Mouse (Mus musculus) gastrocnemius, postnatal 14 days (tissue): Measurements from ENCODE around the gene Akap1. TPM values are rescaled to one million over a fixed set of nuclear protein-coding genes. Genes with fewer than 3 reads are reported as not detected.
A peak's percentile ranks its signal among the peaks of the same experiment; 100 is the strongest.
"Not testable (repeated sequence)": the region's sequence is repeated elsewhere in the genome, so short reads cannot be mapped to it uniquely, and the experiment has no call there.

Source experiments
- DNase-seq: peaks from one replicate; pipeline ENCODE4 v3.0.0; 2021; ENCODE audit warnings: mixed read lengths
- intact Hi-C: fragments of 180-260 bp; cut with DNase I; formaldehyde crosslinking; loops from one replicate; pipeline ENCODE4 v1.15.1; 2025; ENCODE audit warnings: low total_unique reads
- long read RNA-seq, 2 experiments: library from polyadenylated mRNA; stranded (forward); transcript quantifications; one replicate each; pipeline ENCODE4 v2.0.0; 2021
- total RNA-seq, 2 experiments: library from RNA; stranded (reverse); gene quantifications; 2 replicates each; pipeline ENCODE4 v1.2.3; 2021

Gene Akap1
- 10 to 100 TPM; 57.4 to 62.0 TPM for total RNA-seq
- long read RNA-seq, experiment 1, transcript Akap1-201 (11 exons, 3,758 nt) = major isoform, 61 of 85 reads
- long read RNA-seq, experiment 1, partial matches to known transcripts = 11 of 85 reads
- long read RNA-seq, experiment 1, other reads (novel, unspliced or antisense) = 12 of 85 reads
- long read RNA-seq, experiment 2, transcript Akap1-201 (11 exons, 3,758 nt) = major isoform, 82 of 107 reads
- long read RNA-seq, experiment 2, partial matches to known transcripts = 13 of 107 reads
- long read RNA-seq, experiment 2, other reads (novel, unspliced or antisense) = 12 of 107 reads

GRCm38 (mm10) chr11:88864458-88865197, at the start of gene Akap1:
Gene Akap1, minus strand, starts transcription at chr11:88864586.
- intact Hi-C loops = no loop called here

GRCm38 (mm10) chr11:88909388-88910036, 45.1 kb upstream of the Akap1 start:
- intact Hi-C loops = no loop called here
- DNase-seq = peak; percentile 36

More at GRCm38 (mm10) chr11:88864458-88865197, at the start of gene Akap1:
- peak; percentile 98 for DNase-seq

- DNase-seq = peak; percentile 63
- intact Hi-C loops = no loop called here
These were observed 44.3 kb upstream of the Akap1 start for GRCm38 (mm10) chr11:88908557-88909211.

GRCm38 (mm10) chr11:88907886-88908285, 43.5 kb upstream of the Akap1 start:
- DNase-seq = no peak
- intact Hi-C loops = no loop called here

GRCm38 (mm10) chr11:88905621-88906020, 41.2 kb upstream of the Akap1 start:
- intact Hi-C loops = no loop called here

GRCm38 (mm10) chr11:88904080-88904479, 39.7 kb upstream of the Akap1 start:
- intact Hi-C loops = no loop called here
- no peak for DNase-seq

More at GRCm38 (mm10) chr11:88905621-88906020, 41.2 kb upstream of the Akap1 start:
- no peak for DNase-seq

GRCm38 (mm10) chr11:88902762-88903161, 38.4 kb upstream of the Akap1 start:
- DNase-seq = peak; percentile 27
- intact Hi-C loops = no loop called here

GRCm38 (mm10) chr11:88901341-88901802, 37.0 kb upstream of the Akap1 start:
- peak; percentile 20 for DNase-seq
- intact Hi-C loops = no loop called here

GRCm38 (mm10) chr11:88899561-88899960, 35.2 kb upstream of the Akap1 start:
- intact Hi-C loops = no loop called here
- no peak for DNase-seq

- DNase-seq = no peak
- intact Hi-C loops = no loop called here
These were observed 34.0 kb upstream of the Akap1 start for GRCm38 (mm10) chr11:88898380-88898763.

- DNase-seq = peak; percentile 45
- intact Hi-C loops = no loop called here
These were observed 33.4 kb upstream of the Akap1 start for GRCm38 (mm10) chr11:88897624-88898379.

GRCm38 (mm10) chr11:88895800-88896232, 31.4 kb upstream of the Akap1 start:
- intact Hi-C loops, DNase-seq: not testable (repeated sequence)

GRCm38 (mm10) chr11:88895235-88895634, 30.8 kb upstream of the Akap1 start:
- intact Hi-C loops = not testable (repeated sequence)
- DNase-seq = peak; percentile 23

GRCm38 (mm10) chr11:88894279-88894678, 29.9 kb upstream of the Akap1 start:
- DNase-seq, intact Hi-C loops: not testable (repeated sequence)

- DNase-seq, intact Hi-C loops: not testable (repeated sequence)
These were observed 29.1 kb upstream of the Akap1 start for GRCm38 (mm10) chr11:88893501-88893900.

GRCm38 (mm10) chr11:88892789-88893188, 28.4 kb upstream of the Akap1 start:
- DNase-seq, intact Hi-C loops: not testable (repeated sequence)

GRCm38 (mm10) chr11:88891921-88892561, 27.7 kb upstream of the Akap1 start:
- DNase-seq = peak; percentile 63
- intact Hi-C loops = not testable (repeated sequence)

- DNase-seq, intact Hi-C loops: not testable (repeated sequence)
These were observed 27.1 kb upstream of the Akap1 start for GRCm38 (mm10) chr11:88891446-88891845.
